Mouse (Mus musculus) T-helper 2 cell (primary cell): ENCODE measurements around the gene Rnf41.

Source experiments
- in situ Hi-C: fragments of 300-600 bp; cut with MboI, MseI; formaldehyde crosslinking; loops from one replicate; pipeline ENCODE4 v1.15.1; 2025; ENCODE audit warnings: high pct_unique_total_duplicates

Gene Rnf41

DNA sequence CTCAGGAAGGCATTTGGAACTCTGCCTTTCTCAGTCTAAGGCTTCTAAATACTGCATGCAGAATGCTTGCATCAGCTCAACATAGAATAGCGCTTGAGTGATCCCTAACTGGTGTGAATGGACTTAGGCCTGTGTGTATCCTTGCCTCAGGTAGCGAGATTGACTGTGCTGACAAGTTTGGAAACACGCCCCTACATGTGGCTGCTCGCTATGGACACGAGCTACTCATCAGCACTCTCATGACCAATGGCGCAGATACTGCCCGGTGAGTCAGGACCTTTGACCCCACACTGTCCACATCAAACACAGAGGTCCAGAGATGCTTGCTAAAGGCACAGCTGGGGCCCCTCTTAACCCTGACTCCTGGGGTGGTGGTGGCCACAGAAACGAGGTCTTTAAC lies 29.0 kb upstream of the Rnf41 start:
- in situ Hi-C loops, result no loop called here

DNA sequence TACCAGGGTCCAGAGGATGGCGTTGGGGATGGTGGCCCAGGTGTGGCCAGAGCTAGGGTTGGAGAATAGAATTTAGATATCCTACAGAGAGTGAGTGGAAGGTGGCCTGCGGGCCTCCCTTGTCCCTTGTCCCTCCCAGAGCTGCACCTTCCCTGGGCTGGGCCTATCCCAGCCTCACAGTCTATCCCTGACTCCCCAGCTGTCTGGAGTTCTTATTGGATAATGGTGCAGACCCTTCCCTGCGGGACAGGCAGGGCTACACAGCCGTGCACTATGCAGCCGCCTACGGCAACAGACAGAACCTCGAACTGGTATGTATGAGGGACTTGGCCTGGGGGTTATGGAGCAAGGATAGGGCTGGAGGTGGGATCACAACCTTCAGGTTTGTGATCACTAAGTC lies 25.6 kb upstream of the Rnf41 start:
- in situ Hi-C loops, result no loop called here

DNA sequence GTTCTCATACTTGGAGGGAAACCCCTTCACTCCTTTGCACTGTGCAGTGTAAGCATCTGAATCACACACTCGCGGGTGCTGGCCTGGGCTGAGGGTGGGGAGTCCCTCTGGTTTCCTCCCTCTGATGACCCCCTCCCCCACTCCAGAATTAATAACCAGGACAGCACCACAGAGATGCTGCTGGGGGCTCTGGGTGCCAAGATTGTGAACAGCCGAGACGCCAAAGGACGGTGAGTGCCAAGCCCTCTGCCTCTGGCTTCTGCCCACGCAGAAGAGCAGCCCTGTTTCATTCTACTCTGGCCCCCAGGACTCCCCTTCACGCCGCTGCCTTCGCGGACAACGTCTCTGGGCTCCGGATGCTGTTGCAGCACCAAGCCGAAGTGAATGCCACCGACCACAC lies 22.5 kb upstream of the Rnf41 start:
- in situ Hi-C loops, result no loop called here

DNA sequence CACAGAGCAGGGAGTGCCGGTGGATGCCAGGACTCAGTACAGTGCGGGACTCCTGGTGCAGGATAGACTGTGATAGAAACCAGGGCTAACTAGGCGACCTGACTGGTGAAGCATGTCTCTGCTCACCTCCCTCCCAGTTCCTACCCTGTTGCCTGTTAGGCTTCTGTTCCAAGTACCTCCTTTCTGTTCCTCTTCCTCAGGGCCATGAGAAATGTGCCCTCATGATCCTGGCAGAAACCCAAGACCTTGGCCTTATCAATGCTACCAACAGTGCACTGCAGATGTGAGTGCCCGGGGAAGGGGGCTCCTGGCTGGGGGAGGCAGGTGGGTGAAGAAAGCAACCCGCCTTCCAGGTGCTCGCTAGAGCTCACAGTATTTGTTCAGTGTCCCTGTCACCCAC lies 21.9 kb upstream of the Rnf41 start:
- in situ Hi-C loops, result no loop called here

DNA sequence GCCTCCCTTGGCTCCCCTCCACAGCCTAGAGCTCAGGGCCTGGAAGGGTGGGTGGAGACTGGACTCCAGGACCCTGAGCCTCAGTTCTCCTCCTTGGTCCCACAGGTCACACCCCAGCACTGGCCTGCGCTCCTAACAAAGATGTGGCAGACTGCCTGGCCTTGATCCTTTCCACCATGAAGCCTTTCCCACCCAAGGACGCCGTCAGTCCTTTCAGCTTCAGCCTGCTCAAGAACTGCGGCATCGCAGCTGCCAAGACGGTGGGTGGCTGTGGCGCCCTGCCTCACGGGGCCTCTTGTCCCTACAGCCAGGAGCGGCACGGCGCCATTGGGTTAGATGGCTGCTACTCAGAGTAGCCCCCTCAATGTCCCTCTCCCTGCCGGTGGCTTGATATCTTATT lies 21.1 kb upstream of the Rnf41 start:
- in situ Hi-C loops, result no loop called here

DNA sequence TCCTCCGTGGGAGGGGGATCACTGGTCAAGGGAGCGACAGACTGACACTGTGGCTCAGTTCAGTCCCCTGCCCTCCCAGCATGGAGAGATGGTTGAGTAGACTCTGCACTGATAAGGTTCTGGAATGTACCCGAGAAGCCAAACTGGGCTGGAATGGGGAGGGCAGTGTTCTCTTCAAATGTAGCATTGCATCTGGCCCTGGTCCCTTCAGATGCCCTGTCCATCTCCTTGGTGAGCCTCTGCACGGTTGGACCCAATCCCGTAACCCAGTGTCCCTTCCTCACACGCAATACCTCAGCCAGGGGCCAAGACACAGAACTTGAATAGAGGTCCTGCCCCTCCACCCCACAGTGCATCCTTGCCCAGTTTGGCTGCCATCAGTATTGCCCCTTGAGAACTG lies 19.6 kb upstream of the Rnf41 start:
- in situ Hi-C loops, result no loop called here

DNA sequence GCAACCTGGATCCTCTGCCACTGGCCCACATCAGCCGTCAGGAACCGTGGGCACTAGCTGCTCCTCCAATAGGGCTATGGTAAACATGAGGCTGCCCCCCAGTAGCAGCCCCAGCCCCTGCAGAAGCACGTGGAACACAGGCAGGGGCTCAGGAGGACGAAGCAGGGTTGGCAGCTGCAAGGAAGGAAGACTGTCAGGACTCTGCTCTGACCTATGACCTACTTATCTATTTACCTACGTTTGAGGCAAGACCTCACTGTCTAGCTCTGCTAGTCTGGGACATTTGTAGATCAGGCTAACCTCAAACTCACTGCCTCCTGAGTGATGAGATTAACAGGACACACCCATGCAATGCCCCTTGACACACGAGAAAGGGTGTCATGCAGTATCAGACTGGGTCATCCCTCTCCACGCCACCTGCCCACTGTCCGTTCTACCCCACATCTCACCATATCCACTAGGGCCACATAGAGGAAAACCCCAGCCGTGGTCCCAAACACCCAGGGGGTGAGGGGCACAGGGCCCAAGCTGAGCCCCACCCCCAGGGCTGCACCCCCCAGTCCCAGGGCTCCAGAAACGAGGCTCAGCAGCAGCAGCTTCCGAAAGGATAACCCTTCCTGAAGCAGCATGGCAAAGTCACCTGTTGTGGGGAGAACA lies 15.3 kb upstream of the Rnf41 start:
- in situ Hi-C loops, result no loop called here

DNA sequence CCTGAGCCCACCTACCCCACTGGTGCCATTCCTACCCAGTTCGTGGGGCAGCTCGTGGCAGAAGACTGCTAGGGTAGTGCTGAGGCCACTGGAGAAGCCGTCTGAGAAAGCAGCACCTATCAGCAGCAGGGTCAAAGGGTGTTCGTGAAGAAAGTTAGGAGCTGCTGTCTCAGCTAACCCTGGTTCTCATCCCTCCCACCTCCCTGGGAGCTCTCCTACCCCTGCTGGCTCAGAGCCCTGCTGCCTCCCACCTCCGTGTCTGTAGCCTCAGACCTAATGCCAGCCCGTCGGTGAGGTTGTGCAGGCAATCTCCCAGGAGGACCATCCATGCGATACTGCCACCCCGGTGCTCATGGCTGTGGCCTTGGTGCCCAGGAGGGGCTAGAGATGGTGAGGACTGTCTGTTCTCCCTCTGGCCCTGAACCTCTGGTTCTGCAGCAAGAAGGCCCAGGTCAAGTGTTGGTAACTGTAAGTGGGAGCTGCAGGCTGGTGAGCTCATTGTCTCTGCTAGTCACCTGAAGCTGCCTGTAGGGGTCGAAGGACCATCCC lies 14.7 kb upstream of the Rnf41 start:
- in situ Hi-C loops, result no loop called here

DNA sequence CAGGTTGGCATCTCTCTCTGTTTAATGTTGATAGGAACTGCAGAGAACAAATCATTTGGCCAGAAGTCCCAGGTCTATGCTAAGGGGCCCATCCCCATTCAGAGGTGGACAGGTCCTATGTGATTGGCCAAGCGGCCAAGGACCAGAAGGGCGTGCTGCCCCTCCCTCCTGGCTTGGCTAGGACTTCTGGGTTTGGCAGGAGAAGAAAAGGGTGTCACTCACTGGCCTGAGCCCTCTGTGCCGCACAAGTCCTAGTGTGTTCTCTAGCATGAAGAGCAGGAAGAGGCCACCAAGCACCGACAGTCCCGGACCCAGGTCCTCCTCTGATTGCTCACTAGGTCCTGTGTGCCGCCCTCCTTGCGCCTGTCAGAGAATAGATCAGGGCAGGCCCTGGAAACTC lies 14.0 kb upstream of the Rnf41 start:
- in situ Hi-C loops, result no loop called here

DNA sequence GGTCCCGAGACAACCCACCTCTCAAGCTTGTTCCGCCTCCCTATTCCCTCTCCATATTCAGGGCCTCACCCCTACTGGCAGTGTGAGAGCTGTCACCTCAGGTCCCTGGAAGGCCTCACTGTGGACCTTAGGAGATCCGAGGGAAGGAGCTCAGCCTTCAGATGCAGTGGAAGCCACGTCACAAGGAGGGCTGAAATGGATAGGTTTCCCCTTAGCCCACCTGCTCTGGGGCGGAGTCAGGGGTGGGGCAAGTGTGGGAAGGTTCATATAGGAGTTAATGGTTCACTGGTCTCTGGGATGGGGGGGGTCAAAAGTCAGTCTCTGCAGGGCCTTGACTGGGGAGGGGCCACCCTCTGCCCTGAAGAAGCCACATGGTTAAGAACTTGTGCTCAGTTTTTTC lies 11.1 kb upstream of the Rnf41 start:
- in situ Hi-C loops, result loop anchor here (10.0 kb wide), 1 partner anchor 54 kb away; the partner anchor contains the start of gene Smarcc2

DNA sequence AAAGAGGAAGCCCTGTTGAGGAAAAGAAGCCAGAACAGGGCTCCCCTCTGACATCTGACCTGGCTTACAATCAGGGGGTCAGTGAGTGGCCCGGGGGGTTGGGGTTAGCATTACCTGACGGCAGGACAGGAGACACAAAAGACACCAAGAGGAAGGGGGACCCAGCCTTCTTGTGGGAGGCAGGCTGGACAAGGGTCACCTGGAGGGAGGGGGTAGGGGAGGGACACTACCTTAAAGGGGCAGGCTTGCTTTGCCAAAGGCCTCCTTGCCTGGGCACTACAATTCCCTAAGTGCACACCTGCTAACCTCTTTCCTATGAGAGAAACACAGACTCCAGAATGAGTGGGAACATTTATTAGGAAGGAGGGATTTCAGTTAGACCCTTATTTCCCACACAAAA lies 10.4 kb upstream of the Rnf41 start, which contains the start of gene Slc39a5:
TSS of gene Slc39a5 (minus strand) at position 174 of the 400 bp plus-strand sequence.
- in situ Hi-C loops, result loop anchor here (10.0 kb wide), 1 partner anchor 54 kb away; the partner anchor contains the start of gene Smarcc2

DNA sequence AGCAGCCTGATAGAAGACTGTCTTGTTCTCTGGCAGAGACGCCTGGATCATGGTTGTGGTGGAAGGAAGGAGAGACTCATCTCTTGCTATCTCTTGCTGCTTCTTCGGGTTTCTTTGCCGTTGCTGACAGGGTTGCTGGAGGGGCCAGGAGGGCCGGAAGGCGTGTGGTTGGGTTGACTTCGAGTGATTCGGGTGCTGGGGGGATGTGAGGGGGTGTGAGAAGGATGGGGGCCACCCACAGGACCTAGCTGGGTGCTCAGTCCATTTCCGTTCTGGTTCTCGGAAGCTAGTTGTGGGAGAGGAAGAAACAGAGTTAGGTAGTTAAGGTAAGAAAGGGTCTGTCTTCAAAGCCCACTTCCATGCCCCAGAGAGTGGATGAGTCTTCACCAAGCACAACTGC lies 9.8 kb upstream of the Rnf41 start:
- in situ Hi-C loops, result loop anchor here (10.0 kb wide), 1 partner anchor 53 kb away; the partner anchor contains the start of gene Smarcc2

DNA sequence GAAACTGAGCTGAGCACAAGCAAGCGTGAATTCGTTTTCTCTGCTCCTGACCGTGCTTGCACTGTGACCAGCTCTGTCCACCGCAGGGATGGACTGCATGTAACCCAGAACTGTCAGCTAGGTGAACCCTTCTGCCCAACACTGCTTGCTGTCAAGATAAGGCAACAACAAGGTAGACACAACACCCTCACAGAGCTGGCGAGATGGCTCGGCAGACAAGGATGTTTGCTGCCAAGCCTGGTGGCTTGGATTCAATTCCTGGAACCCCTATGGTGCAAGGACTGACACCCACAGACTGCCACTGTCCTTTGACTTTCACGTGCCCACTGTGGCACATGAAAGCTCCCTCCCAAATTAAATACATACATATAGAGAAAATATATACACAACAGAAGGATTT lies 7.5 kb upstream of the Rnf41 start:
- in situ Hi-C loops, result loop anchor here (10.0 kb wide), 1 partner anchor 51 kb away; the partner anchor contains the start of gene Smarcc2

DNA sequence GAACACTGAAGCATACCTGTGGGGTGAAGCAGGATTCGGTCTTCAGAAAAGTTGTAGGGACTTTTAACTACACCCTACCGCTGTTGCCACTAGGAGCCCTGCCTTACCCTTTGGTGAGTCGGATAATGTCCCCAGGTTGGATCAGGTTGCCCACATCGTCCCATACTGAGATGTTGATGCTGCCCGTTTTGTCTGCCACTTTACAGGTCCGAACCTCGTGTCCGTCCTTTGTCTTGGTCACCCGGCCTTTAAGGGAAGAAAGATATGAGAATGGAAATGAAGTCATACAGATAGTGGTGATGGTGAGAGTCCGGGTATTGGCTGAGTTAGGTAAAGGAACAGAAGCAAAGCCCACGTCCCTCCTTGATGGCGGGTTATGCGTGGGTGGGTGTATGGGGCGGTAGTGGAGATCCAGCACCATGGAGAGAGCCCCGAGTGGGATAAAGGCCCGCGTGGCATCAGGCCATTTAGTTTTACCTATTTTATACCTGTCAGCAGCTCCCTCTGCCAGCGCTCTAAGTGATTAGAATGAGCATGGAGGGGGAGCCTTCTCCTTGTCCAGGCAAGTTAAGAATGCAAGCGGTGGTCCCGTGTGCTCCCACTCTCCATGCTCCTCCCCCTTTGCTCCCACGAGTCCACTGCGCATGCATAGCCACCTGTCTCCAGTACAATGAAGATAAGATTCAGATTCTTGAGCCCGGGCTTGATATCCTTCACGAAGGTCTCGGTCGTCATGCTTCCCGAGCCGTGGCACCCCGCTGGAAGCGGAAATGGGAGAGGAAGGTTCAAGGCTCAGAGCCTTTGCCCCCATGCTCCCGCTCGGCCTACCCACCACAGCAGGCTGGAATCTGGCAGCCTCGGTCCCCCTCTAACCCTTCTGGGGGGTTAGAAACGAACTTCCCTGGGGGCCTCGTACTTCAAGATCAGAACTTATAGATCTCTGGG lies 2.6 kb upstream of the Rnf41 start:
- in situ Hi-C loops, result loop anchor here (10.0 kb wide), 1 partner anchor 46 kb away; the partner anchor contains the start of gene Smarcc2

DNA sequence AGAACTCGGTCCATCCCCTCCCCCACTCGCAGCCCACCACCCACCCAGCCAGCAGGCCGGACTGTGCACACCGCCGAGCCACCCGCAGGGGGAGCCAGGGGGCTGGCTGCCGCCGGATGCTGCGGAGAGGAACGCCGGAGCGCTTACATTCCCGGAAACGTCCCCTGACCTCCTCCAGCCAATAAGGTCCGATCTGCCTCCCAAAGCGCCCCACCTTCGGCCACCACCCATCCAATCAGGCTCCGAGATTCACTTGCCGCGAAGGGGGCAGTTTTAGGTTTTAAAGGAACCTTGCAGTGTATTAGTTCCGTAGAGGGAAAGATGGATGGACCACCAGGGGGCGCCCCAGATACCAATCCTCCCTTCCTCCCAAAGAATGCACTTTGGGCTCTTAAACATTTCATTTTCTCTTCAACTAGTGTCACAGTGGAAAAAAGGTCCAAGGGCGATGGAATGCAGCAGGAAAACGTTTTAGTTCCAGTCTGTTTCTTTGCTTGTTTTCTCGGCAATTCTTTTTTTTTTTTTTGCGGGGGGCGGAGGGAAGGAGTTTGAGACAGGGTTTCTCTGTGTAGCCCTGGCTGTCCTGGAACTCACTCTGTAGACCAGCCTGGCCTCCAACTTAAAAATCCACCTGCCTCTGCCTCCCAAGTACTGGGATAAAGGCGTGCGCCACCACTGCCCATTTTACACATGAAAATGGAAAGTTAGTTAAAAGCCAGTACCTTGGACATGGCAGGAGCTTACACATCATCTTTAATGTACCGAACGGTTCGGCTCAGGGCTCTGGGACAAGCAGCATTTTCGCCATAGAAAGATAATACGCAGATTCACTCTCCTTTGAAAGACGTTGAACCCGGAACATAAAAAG lies 1.5 kb upstream of the Rnf41 start:
- in situ Hi-C loops, result loop anchor here (10.0 kb wide), 1 partner anchor 45 kb away; the partner anchor contains the start of gene Smarcc2

DNA sequence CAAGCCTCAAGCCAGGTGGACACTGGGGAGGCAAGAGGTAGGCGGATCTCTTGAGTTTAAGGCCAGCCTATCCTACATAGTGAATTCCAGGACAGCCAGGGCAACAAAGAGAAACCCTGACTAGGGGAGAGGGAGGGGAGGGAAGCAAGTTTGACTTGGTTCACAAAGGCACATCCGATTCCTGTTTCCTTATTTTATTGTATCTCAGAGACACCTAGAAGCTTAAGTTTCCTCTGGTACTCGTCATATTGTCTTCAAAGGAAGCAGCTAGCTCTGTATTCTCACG lies 954 bp upstream of the Rnf41 start:
- in situ Hi-C loops, result no loop called here

DNA sequence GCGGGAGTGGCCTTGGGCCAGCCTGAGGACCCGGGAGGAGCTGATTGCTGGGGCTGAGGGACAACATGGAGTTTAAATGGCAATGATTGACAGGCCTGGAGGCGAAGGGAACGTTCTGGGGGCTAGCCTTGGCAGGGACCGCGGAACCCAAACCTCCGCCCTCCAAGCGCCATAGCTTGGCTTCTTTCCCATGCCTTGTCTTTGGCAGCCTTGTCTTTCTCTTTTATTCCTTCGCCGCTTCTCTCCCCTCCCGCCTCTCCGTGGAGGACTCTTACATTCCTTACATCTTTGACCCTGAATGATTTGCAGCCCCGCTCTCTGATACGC lies 561 bp downstream of the Rnf41 start:
- in situ Hi-C loops, result no loop called here

DNA sequence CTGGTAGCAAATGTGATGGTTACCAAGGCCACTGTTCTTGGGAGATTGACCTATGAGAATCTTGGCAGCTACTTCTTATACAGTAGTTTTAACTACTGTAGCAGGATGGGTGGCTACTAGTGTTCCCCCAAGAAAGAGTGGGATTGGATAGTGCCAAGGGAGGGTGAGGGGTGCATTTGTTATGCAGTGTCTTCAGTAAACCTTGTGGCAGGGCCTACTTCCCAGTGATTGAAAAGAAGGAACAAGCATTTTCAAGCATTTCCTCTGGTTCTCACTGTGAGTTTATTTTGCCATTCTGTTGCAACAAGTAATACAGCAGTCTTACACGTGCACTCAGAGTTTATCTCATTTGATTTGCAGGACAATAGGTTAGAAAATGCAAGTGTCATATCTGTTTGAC lies 1.1 kb downstream of the Rnf41 start:
- in situ Hi-C loops, result no loop called here

DNA sequence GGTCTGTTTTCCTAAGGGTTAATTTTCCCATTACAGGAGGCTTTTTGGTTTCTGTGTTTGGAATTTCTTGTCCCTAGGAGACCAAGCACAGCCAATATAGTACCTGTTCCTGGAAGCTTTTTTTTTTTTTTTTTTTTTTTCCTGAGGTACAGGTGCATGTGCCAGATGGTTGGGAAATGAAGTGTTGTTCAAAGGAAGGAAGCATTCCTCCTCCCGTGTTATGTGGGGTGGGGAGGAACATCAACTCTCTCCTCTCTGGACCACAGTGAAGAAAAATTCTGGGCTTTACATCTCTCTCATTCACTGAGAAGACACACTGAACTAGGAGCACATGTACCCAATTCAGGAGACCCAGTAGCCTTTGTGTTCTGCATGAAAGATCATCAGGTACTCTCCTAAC lies 1.6 kb downstream of the Rnf41 start:
- in situ Hi-C loops, result no loop called here

DNA sequence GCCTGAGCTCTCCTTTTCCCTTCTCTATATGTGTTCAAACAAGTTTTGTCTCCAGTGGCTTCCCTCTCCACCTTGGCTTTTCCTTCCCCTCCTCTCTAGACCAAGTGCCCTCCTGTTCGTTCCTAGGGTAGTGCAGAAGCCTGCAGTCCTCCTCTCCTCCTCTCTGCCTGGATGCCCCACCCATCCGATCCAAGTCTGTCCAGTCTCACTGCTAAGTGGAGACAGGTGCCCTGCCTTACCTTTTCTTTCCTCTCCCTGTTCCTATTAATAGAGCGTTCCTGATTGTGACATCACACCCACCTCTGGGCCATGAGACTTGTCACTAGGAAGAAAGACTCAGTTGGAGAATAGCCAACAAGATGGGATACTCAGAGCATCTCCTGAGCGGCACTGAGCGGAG lies 3.4 kb downstream of the Rnf41 start:
- in situ Hi-C loops, result no loop called here

DNA sequence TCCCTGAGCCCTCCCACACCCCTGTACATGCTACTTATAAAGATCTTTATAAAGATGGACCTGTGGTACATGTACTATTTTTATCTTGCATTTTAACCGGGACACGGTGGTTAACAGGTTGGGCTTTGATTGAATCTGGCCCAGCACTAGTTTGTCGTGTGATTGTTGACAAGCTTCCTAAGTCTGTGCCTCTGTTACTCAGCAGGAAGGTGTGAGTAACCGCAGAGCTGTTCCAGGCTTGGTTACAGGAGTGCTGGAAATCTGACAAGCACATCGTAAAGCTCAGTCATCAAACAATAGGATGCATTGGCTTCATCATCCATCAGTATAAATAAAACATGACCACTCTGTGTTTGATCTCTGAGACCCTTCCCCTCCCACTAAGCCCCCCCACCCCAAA lies 11.0 kb downstream of the Rnf41 start:
- in situ Hi-C loops, result no loop called here

DNA sequence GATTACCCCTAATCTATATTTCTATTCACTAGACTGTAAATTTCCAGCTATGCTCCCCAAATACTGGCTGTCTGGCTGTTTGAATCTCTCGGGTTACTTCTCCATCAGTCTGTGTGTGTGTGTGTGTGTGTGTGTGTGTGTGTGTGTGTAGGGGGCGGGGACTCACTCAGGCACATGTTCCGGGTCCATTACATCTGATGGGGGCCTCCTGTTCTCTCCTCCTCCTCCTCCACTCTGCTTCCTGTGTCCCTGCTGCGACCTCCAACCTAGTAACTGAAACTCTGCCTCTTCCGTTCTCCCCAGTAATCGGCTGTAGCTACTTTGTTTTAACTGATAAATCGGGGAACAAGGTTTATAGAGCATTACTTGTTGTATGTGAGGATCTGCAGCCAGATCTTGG lies 13.1 kb downstream of the Rnf41 start:
- in situ Hi-C loops, result no loop called here
